Mouse (Mus musculus): ENCODE measurements around the gene Pck2. TPM values are rescaled to one million over a fixed set of nuclear protein-coding genes. Genes with fewer than 3 reads are reported as not detected.

Gene Pck2
- total RNA-seq, 2 experiments from 2014 or later = 15.0 to 21.4 TPM

DNA sequence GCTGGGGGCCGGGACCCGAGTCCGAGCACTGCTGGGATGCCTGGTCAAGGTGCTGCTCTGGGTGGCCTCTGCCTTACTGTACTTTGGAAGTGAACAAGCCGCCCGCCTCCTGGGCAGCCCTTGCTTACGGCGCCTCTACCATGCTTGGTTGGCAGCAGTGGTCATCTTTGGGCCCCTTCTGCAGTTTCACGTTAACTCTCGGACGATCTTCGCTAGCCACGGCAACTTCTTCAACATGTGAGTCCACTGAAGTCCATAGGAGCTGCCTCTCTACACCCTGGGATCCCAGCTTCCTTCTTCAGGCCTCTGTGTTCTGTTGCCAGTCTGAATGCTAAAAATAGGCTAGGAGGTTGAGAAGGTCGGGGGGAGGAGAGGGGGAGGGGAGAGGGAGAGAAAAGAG, 35.6 kb downstream of the Pck2 start:
- no peak for DNase-seq

- peak; percentile 55 for DNase-seq
These were observed 36.3 kb downstream of the Pck2 start for GRCm38 (mm10) chr14:55576376-55576775.

DNA sequence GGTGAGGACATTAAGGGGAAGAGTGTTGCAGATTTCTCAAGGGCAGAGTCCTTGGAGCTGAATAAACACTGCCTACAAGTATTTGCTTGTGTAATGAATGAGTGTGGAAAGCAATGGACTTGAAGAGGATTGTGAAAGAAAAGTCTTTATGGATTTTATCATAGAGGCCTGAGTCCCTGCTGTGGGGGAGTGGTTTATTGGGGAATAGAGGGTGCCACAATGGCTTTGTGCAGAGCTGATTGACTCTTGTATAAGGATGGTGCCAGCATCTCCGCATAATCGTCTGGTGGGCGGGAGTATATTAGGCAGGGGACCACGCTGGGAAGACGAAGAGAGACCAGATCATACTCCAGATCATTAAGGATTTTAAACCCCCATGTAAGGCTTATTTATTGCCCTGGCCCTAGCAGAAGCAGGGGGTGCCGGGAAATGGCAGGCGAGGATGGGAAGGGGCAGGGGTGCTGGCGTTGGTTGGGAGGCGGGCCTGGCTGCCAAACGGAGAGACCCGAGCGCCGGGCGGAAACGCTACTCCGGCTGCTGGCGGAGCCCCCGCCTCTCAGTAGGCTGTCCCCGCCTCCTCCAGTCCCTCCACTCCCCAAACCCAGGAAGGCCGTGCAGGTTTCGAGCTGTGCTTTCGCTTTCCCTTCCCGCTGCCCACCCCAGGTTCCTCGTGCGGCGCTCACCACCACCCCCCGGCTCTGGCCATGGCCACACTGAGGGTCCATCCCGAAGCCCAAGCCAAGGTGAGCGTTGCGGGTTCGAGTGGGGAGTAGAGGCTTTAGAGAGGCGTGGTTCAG, 38.0 kb downstream of the Pck2 start, which contains the start of gene Psme1:
Psme1 (plus strand) TSS at position 253 of the 797 bp plus-strand sequence.
- peak; percentile 71 for DNase-seq

DNA sequence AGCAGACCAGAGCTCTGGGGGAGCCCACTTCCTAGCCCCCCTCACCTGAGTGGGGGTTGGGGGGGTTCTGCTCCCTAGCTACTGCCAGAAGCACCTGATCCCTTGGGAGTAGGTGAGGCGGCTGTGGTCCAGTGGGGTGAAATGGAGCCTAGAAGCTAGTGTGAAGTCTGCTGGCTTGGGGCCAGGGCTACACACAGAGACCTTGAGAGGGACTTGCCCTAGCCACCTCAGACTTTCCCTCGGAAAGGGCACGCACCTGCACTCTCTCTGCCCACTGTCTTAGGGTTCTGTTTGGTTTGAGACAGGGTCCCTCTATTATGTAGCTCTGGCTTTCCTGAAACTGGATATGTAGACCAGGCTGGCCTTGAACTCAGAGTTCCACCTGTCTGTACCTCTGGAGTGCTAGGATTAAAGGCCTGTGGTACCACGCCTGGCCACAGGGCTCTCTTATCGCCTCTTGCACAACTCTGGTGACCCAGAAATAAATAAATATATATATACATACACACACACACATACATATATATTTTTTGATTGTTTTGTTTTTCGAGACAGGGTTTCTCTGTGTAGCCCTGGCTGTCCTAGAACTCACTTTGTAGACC, 38.7 kb downstream of the Pck2 start:
- peak; percentile 71 for DNase-seq

DNA sequence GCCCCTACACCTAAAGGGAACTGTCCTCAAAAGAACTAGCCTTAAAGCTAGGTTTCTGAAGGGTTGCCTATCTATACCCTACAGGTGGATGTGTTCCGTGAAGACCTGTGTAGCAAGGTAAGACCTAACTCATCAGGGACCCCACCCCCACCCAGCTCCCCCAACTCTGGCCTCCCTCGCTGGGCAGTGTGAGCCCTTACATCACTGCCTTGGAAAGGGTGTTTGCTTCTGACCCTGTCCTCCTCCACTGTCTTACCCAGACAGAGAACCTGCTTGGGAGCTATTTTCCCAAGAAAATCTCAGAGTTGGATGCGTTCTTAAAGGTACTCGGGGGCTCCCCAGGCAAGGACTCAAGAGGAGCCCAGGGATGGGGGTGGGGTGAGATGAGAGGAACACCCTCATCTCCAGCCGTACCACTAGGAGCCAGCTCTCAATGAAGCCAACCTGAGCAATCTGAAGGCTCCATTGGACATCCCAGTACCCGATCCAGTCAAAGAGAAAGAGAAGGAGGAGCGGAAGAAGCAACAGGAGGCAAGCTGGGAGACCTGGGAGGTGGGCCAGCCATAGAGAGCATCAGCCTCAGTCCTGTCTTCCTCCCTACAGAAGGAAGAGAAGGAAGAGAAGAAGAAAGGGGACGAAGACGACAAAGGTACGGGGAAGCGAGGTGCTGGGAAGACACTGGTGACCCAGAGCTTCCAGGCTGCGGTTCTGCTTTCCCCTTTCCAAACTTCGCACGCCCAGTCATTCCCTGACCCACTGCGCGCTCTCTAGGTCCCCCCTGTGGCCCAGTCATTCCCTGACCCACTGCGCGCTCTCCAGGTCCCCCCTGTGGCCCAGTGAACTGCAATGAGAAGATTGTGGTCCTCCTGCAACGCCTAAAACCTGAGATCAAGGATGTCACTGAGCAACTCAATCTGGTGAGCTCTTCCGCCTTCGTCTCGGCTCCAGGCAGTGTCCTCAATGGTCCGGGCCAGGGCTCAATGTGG, 39.7 kb downstream of the Pck2 start:
- DNase-seq = no peak

GRCm38 (mm10) chr14:55580731-55581130, 40.7 kb downstream of the Pck2 start:
- DNase-seq = no peak

DNA sequence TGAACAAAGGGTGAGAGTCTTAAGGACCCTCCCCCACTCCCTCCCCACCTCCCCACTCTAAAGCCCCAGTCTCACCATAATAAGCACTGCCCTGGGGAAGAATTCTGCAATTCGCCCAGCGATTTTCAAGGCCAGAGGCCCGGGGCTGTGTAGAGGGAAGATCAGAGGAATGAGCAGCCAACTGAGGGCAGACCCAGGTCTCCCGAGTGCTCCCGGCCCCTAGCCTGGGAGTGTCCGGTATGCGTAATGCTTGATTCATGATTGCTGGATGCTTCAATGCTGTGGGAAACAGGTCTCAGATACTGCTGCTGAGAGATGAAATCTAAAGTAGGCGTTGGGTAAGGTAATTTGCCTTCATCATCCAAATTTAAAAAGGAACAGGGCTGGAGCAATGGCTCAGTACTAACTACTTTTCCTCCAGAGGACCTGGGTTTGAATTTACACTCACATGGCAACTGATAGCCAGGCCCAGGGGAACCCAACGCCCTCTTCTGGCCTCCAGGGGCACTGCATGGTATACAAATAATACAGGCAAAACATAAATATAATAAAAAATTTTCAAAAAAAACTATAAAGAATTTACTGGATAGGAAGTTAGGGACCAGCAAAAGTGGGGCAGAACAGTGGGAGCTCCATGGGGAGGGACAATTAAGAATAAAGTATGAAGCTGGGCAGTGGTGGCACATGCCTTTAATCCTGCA, 42.1 kb downstream of the Pck2 start:
- no peak for DNase-seq

DNA sequence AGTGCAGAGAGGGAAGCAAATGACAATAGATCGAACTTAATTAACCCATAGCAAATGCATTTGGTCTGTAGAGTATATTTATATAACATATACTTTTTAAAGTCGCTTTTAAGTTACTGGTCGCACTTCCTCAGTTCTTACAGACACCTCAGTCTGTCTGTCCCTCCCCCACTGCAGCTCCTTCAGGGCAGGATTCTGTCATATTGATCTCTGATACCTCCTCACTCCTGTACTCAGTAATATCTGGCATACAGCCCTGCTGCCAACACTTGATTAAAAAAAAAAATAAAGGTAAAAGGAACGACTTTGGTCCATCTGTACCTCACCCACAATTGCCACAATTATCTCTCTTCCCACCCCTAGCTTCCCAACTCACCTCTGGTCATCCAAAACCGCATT, 44.2 kb downstream of the Pck2 start:
- no peak for DNase-seq

- peak; percentile 69 for DNase-seq
These were observed 44.9 kb downstream of the Pck2 start, which contains the start of gene Emc9 for GRCm38 (mm10) chr14:55584702-55585565. Gene Emc9, minus strand, starts transcription at chr14:55585302.

GRCm38 (mm10) chr14:55585566-55585960, 45.5 kb downstream of the Pck2 start:
- DNase-seq = no peak

DNA sequence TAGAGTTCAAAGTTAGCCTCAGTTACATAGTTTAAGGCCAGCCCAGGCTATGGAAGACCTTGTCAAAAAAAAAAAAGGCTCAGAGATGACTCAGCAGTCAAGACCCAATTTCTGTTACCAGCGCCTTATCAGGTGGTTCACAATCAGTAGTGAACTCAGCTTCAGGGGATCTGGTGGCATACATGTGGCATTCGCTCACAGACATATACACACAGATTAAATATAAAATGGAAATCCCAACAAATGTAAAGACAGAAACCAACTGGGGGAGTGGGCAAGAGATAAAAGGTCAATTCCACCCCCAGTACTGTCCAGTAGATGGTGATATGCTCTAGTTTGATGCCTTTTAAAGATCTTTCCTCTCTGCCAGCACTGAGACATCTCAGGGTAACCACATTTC, 46.1 kb downstream of the Pck2 start:
- no peak for DNase-seq

DNA sequence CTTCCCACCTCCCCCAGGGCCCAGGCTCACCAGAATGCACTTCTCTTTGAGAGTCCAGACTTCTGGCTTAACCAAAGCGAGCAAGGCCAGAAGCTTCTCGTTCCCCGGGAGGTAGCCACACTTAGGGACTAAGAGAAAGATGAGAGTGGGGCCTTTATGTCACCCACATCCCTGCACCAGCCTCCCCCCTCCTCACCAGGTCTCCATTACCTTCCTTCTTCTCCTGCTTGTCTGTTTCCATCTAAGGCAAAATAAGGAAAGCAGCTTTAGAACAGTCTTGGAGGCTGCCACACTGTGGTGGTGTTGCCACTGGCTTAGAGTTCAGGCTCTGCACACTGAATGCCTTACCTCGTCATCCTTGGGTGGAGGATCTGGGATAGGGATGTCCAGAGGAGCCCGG, 49.2 kb downstream of the Pck2 start:
- no peak for DNase-seq

DNA sequence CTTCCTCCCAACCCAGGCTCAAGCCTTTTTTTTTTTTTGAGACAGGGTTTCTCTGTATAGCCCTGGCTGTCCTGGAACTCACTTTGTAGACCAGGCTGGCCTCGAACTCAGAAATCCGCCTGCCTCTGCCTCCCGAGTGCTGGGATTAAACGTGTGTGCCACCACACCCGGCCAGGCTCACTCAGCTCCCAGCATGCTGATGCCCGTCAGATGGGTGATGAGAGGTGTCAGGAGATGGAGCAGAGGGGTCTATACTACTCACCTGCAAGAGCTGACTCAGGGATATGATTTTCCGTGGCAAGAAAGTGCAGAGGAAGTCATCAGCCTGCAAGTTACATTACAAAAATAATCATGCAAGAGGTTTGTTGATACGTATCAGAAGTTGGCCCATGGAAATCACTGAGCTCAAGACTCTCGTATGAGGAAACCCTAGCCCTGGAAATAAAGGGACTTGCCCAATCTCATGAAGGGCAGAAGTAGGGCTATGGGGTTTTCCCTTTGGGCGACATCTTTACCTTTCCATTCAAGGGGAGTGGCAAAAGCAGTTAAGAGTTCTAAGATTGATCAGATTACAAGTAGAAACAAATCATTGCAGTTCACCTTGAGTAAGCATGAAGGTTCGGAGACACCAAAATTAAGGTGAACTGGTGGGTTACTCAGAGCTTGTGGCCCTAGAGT, 49.8 kb downstream of the Pck2 start:
- DNase-seq = no peak

DNA sequence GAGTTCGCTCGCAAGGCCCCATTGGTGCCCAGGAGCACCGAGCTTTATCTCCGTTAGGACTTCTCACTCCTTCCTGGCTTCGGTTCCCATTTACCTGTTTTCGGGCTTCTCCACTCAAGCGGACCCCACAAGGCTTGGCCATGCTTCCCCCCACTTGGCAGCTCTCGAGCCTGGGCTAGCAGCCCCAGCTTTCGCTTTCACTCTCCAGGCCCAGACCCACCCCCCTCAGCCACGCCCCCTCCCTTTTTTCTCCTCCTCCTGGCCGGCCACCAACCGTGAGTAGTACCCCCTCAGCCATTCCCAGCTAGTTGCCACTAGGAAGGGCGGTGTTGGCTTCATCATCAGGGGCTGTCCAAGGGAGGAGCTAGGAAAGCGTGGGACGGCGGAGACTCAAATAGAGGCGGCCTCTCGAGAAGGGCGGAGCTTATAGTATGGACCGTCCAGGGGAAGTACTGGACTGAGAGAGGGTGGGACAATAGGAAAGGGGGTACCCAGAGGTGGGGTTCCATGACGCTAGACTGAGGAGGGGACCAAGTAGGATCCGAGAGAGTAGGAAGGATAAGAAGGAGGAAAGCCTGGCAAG, 50.8 kb downstream of the Pck2 start, which contains the start of gene Psme2:
Psme2 (minus strand) TSS at position 366 of the 583 bp plus-strand sequence.
- peak; percentile 88 for DNase-seq

- peak; percentile 88 for DNase-seq
These were observed 51.3 kb downstream of the Pck2 start, which contains the start of gene Rnf31 for GRCm38 (mm10) chr14:55591331-55591891. Gene Rnf31, plus strand, starts transcription at chr14:55591708.

- no peak for DNase-seq
These were observed 52.2 kb downstream of the Pck2 start for GRCm38 (mm10) chr14:55592226-55592625.

DNA sequence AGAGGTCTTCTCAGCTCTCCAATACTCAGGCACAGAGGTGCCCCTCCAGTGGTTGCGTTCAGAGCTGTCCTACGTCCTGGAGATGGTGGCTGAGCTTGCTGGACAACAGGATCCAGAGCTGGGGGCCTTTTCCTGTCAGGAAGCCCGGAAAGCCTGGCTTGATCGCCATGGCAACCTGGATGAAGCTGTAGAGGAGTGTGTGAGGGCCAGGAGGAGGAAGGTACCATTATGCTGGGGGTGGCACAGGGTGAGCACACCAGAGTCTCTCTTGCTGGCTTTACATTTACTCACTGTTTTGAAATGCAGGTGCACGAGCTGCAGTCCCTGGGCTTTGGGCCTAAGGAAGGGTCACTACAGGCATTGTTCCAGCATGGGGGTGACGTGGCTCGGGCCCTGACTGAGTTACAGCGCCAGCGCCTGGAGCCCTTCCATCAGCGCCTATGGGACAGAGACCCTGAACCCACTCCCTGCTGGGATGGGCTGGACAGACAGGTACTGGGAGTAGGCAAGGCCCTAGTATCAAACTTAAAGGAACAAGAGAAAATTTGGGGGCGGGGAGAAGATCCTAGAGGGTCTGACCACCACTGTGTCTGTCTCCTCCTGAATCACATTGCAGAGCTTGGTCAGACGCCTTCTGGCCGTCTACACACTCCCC, 56.1 kb downstream of the Pck2 start:
- no peak for DNase-seq

DNA sequence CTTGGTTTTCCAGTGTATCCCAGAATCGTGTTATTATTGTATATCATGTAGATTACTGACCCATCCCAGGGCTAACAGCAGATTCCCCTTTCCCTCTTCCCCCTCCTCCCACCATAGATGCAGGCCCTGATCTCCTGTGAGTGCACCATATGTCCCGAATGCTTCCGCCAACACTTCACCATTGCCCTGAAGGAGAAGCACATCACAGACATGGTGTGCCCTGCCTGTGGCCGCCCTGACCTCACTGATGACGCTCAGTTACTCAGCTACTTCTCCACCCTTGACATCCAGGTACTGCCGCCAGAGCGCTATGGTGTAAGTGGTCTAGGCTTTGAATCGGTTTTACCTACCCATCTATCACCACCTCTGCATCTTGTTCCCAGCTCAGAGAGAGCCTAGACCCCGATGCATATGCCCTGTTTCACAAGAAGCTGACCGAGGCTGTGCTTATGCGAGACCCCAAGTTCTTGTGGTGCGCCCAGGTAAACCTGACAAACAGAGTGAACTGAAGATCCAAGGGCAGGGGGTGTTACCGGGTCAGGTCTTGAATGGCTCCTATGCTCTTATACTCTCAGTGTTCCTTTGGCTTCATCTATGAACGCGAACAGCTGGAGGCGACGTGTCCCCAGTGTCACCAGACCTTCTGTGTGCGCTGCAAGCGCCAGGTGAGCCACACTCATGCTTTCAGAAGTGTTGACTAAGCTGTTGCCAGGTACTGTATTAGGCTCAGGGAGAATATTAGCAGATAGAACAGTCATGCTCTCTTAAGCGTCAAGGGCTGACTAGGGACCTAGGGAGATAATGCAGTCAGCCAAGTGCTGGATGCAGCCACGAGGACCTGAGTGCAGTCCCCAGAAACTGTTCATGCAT, 58.7 kb downstream of the Pck2 start:
- no peak for DNase-seq
